Mouse (Mus musculus) kidney, postnatal 0 days (tissue): ENCODE results near the gene Sh2d2a. TPM values are rescaled to one million over a fixed set of nuclear protein-coding genes. Genes with fewer than 3 reads are reported as not detected.
"Not testable (repeated sequence)": the region's sequence is repeated elsewhere in the genome, so short reads cannot be mapped to it uniquely, and the experiment has no call there.

ENCODE experiments used
- ATAC-seq: fragments of 200-750 bp; cut with Nextera tagmentation; replicated peaks from 2 replicates; pipeline ENCODE4 v1.8.0; 2017; ENCODE audit warnings: low read depth, moderate number of reproducible peaks, moderate TSS enrichment, moderate library complexity; ENCODE audit not compliant: low FRiP score
- DNase-seq: peaks from one replicate; pipeline ENCODE4 v3.0.0-alpha.2; 2016; ENCODE audit warnings: low spot score
- H3K27ac ChIP-seq: fragments of 300-500 bp; sonication (generic); 2 replicates; pipeline ENCODE4 v1.5.1; 2014; ENCODE audit warnings: mild to moderate bottlenecking
- H3K27me3 ChIP-seq: fragments of 300-500 bp; sonication (generic); 2 replicates; pipeline ENCODE4 v1.6.1; 2014; ENCODE audit warnings: low read length, mixed read lengths; ENCODE audit not compliant: insufficient read depth
- H3K36me3 ChIP-seq: fragments of 300-500 bp; sonication (generic); 2 replicates; pipeline ENCODE4 v1.6.1; 2014; ENCODE audit warnings: low read length, mixed read lengths; ENCODE audit not compliant: insufficient read depth
- H3K4me1 ChIP-seq: fragments of 300-500 bp; sonication (generic); replicated peaks from 2 replicates; pipeline ENCODE4 v1.6.1; 2014; ENCODE audit warnings: antibody characterized with exemption, low read length, mixed read lengths; ENCODE audit not compliant: insufficient read depth
- H3K4me2 ChIP-seq: fragments of 300-500 bp; sonication (generic); 2 replicates; pipeline ENCODE4 v1.6.1; 2014; ENCODE audit warnings: mild to moderate bottlenecking, low read length, moderate library complexity, mixed read lengths
- H3K4me3 ChIP-seq: fragments of 300-500 bp; sonication (generic); replicated peaks from 2 replicates; pipeline ENCODE4 v1.5.1; 2014; ENCODE audit warnings: low read depth, low read length
- H3K9ac ChIP-seq: fragments of 300-500 bp; sonication (generic); 2 replicates; pipeline ENCODE4 v1.6.1; 2014; ENCODE audit warnings: low read depth, low read length
- H3K9me3 ChIP-seq: fragments of 300-500 bp; sonication (generic); replicated peaks from 2 replicates; pipeline ENCODE4 v1.6.1; 2016; ENCODE audit warnings: low read length, inconsistent platforms, mixed read lengths
- CTCF ChIP-seq: IDR thresholded peaks from 2 replicates; pipeline ENCODE4 v1.5.1; 2016; ENCODE audit warnings: antibody characterized with exemption, low read depth, mild to moderate bottlenecking, moderate library complexity
- WGBS: fragments of 180-500 bp; shearing (Covaris S2); extraction: QIAGEN DNeasy Blood & Tissue Kit; methylation state at CpG from one replicate; pipeline ENCODE4 v1.1.7; 2014; 5-methylcytosine and 5-hydroxymethylcytosine counted together
- polyA plus RNA-seq: library from polyadenylated mRNA; unstranded; fragments of >200 nt; fragmentation: Nextera tagmentation; extraction: Ambion mirVana; gene quantifications from 2 replicates; pipeline ENCODE4 v1.2.1, GENCODE M21; 2015

The Sh2d2a gene
- polyA plus RNA-seq, 1 experiment from 2014 or later: 0.11 TPM

DNA sequence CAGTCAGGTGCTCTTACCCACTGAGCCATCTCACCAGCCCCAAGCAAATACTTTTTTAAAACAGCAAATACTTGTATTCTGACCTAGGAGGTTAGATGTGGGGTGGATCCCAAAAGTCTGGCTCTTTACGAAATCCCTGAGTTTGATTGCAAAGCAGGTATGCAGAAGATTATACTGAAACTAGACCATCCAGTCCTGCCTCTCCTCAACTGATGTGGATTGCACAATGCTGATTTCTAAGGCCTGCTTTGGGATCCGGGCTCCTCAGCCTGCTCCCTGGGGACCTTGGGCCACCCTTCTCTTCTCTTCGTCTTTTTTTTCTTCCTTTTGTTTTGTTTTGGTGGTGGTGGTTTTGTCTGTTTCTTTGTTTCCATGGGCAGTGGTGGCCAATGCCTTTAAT lies 44.9 kb downstream of the Sh2d2a start:
- no peak for TF ChIP-seq CTCF
- H3K27me3 ChIP-seq: no peaks in the 10 kb centered on the region
- H3K36me3 ChIP-seq: no peaks in the 10 kb centered on the region
- H3K9me3 ChIP-seq: no peaks in the 10 kb centered on the region
- 80% methylated on average over 3 of the region's 3 CpGs for WGBS
- no peak overlapping the region for H3K9ac ChIP-seq
- no peak overlapping the region for H3K27ac ChIP-seq
- ATAC-seq (no peak), DNase-seq (no peak)
- no peak overlapping the region for H3K4me3 ChIP-seq
- no peaks in the 10 kb centered on the region for H3K4me1 ChIP-seq
- no peak overlapping the region for H3K4me2 ChIP-seq

- no peak overlapping the region for H3K27ac ChIP-seq
- H3K36me3 ChIP-seq: no peaks in the 10 kb centered on the region
- DNase-seq (no peak), ATAC-seq (no peak)
- H3K27me3 ChIP-seq: no peaks in the 10 kb centered on the region
- WGBS: 74% methylated on average over 3 of the region's 3 CpGs
- no peak overlapping the region for H3K9ac ChIP-seq
- H3K9me3 ChIP-seq: no peaks in the 10 kb centered on the region
- TF ChIP-seq CTCF: no peak
- no peaks in the 10 kb centered on the region for H3K4me1 ChIP-seq
- no peak overlapping the region for H3K4me2 ChIP-seq
- no peak overlapping the region for H3K4me3 ChIP-seq
These were observed 46.9 kb downstream of the Sh2d2a start for GRCm38 (mm10) chr3:87893367-87893905.

- no peaks in the 10 kb centered on the region for H3K36me3 ChIP-seq
- no peak overlapping the region for H3K9ac ChIP-seq
- no peak for DNase-seq
- H3K27ac ChIP-seq: no peak overlapping the region
- H3K9me3 ChIP-seq: no peaks in the 10 kb centered on the region
- no peak overlapping the region for H3K4me2 ChIP-seq
- H3K27me3 ChIP-seq: no peaks in the 10 kb centered on the region
- H3K4me3 ChIP-seq: no peak overlapping the region
- TF ChIP-seq CTCF: no peak
- ATAC-seq: no peak
- WGBS: 62% methylated on average over 3 of the region's 3 CpGs
- no peaks in the 10 kb centered on the region for H3K4me1 ChIP-seq
These were observed 52.7 kb downstream of the Sh2d2a start for GRCm38 (mm10) chr3:87899266-87899665.

DNA sequence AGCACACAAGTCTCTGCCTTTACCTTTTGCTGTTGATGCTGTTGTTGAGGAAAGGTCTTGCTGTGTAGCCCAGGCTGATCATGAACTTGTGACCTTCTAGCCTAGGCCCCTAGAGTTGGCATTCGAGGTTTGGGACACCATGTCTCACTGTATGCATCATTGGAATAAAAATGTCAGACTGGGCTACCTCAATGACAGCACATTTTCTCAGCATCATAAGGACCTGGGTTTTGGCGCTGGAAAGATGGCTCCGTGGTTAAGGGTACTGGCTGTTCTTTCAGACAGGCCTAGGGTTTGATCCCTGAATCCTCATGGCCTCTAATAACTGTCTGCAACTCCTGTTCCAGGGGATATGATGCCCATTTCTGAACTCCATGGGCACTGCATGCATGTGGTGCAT lies 53.2 kb downstream of the Sh2d2a start:
- Histone ChIP-seq H3K27me3 (no peaks in the 10 kb centered on the region), H3K9ac (no peak overlapping the region), H3K4me2 (no peak overlapping the region), H3K9me3 (no peaks in the 10 kb centered on the region), H3K4me3 (no peak overlapping the region), H3K36me3 (no peaks in the 10 kb centered on the region), H3K27ac (no peak overlapping the region), H3K4me1 (no peaks in the 10 kb centered on the region)
- WGBS: 73% methylated on average over 3 of the region's 3 CpGs
- DNase-seq (no peak), ATAC-seq (no peak)
- TF ChIP-seq CTCF: no peak

- WGBS: 32% methylated on average over 1 of the region's 1 CpGs
- DNase-seq (no peak), ATAC-seq (no peak)
- Histone ChIP-seq H3K27ac (no peak overlapping the region), H3K36me3 (no peaks in the 10 kb centered on the region), H3K9me3 (no peaks in the 10 kb centered on the region), H3K4me1 (no peaks in the 10 kb centered on the region), H3K4me2 (no peak overlapping the region), H3K9ac (no peak overlapping the region), H3K27me3 (no peaks in the 10 kb centered on the region), H3K4me3 (no peak overlapping the region)
- TF ChIP-seq CTCF: no peak
These were observed 54.6 kb downstream of the Sh2d2a start for GRCm38 (mm10) chr3:87901036-87901624.

DNA sequence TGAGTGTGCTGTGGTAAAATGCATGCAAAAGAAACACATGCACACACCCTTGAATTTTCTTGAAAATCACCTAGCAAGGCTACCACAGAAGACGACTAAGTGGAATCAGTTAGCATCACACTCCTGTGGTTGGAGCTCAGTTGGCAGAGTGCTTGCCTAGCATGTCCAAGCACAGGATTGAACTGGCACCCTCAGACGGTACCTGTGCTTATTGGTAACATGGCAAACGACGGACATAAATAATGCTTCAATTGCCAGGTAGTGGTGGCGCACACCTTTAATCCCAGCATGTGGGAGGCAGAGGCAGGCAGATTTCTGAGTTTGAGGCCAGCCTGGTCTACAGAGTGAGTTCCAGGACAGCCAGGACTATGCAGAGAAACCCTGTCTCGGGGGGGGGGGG lies 55.4 kb downstream of the Sh2d2a start:
- H3K36me3 ChIP-seq, H3K4me3 ChIP-seq, H3K9me3 ChIP-seq, H3K27ac ChIP-seq, H3K4me2 ChIP-seq, H3K9ac ChIP-seq, H3K27me3 ChIP-seq, ATAC-seq, DNase-seq, H3K4me1 ChIP-seq: not testable (repeated sequence)
- 81% methylated on average over 6 of the region's 6 CpGs for WGBS

DNA sequence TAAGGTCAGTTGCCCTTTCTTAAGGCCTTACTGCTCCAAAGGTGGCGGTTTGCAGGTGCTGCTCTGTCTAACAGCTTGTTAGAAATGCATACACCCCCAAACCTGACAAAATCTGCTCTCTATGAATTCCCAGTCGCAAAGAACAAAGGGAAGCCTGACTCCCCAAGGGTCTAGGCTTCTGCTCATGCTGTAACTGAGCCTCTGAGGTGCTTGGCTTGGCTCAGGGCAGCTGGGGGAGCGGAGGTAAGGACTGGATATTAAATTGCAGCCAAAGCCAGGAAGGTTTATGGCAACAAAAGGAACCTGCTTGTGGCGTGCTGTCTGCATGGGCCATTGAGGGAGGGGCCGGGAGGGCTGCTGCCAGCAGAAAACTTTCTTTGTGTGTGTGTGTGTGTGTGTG lies 57.3 kb downstream of the Sh2d2a start:
- Histone ChIP-seq H3K4me3 (no peak overlapping the region), H3K9ac (no peak overlapping the region), H3K27ac (no peak overlapping the region), H3K9me3 (no peaks in the 10 kb centered on the region), H3K36me3 (no peaks in the 10 kb centered on the region), H3K4me1 (peaks cover 14% of the 10 kb centered on the region), H3K27me3 (no peaks in the 10 kb centered on the region), H3K4me2 (no peak overlapping the region)
- ATAC-seq (no peak), DNase-seq (peak; percentile 68)
- no peak for TF ChIP-seq CTCF
- WGBS: 32% methylated on average over 5 of the region's 5 CpGs

Other genes with a start within 250 kb of the Sh2d2a start
- 10.7 and 11.0 TPM in 2 replicates for gene Arhgef11, start 229.2 kb upstream of the Sh2d2a start, polyA plus RNA-seq
- 0.37 and 0.45 TPM in 2 replicates for gene Lrrc71, start 98.1 kb upstream of the Sh2d2a start, polyA plus RNA-seq
- 2.1 and 2.3 TPM in 2 replicates for gene Ntrk1, start 51.6 kb upstream of the Sh2d2a start, polyA plus RNA-seq
- gene Insrr, start 49.8 kb upstream of the Sh2d2a start, polyA plus RNA-seq: 1.9 and 2.3 TPM in 2 replicates
- gene Pear1, start 22.4 kb upstream of the Sh2d2a start, polyA plus RNA-seq: 31.6 and 35.4 TPM in 2 replicates
- 14.8 and 15.1 TPM in 2 replicates for gene Prcc, start 38.9 kb downstream of the Sh2d2a start, polyA plus RNA-seq
- 193 and 200 TPM in 2 replicates for gene Hdgf, start 59.6 kb downstream of the Sh2d2a start, polyA plus RNA-seq
- 87.2 and 88.1 TPM in 2 replicates for gene Mrpl24, start 72.8 kb downstream of the Sh2d2a start, polyA plus RNA-seq
- gene Isg20l2, start 83.6 kb downstream of the Sh2d2a start, polyA plus RNA-seq: 40.4 and 42.1 TPM in 2 replicates
- gene Rrnad1, start 84.0 kb downstream of the Sh2d2a start, polyA plus RNA-seq: 12.1 and 12.3 TPM in 2 replicates
- gene Crabp2, start 101.9 kb downstream of the Sh2d2a start, polyA plus RNA-seq: 20.1 and 20.9 TPM in 2 replicates
- gene Nes, start 124.3 kb downstream of the Sh2d2a start, polyA plus RNA-seq: 24.6 and 28.9 TPM in 2 replicates
- 0.14 TPM in 1 of 2 replicates, not detected in the other for gene Bcan, start 153.5 kb downstream of the Sh2d2a start, polyA plus RNA-seq
- 0.13 and 0.17 TPM in 2 replicates for gene Hapln2, start 180.8 kb downstream of the Sh2d2a start, polyA plus RNA-seq
- 24.8 and 26.3 TPM in 2 replicates for gene Gpatch4, start 196.4 kb downstream of the Sh2d2a start, polyA plus RNA-seq
- gene Naxe, start 211.7 kb downstream of the Sh2d2a start, polyA plus RNA-seq: 161 and 173 TPM in 2 replicates
- not detected in 2 replicates for gene Ttc24, start 231.5 kb downstream of the Sh2d2a start, polyA plus RNA-seq
- 6.8 and 8.2 TPM in 2 replicates for gene Iqgap3, start 235.2 kb downstream of the Sh2d2a start, polyA plus RNA-seq